In the genomic region with DNA sequence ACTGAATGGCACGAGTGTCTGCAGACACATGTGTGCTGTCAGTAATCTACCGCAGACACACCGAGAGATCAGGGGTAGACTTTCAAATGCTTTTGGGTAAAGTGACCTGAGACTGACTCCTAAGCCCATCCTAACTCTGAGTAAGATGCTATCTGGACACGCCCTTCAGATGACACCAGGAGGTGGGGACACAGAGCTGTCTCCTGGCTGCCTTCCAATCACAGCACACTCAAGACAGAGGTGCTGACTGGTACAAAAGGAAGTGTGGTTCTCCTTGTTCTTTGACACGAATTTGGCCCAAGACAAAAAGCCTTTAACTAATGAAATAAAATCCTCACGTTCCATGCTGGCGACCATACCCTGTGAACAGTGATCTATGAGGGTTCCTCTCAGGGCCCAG, we compare ENCODE assay signal across 24 mouse cellular contexts. TPM values are rescaled to one million over a fixed set of nuclear protein-coding genes. Genes with fewer than 3 reads are reported as not detected.
"Had no signal": no experiment of that assay in that cellular context is flagged by ENCODE, and none has a peak within 500 bp of the region (broad histone marks: within the 10 kb centered on the region; RNA-seq: fewer than 3 reads in every experiment).

No protein-coding gene starts in this region.

- H3K4me3 ChIP-seq: liver, embryonic 15.5 days; lung, embryonic 15.5 days; megakaryocyte, embryonic 14.5 days had no signal

- H3K4me2 ChIP-seq: lung, embryonic 15.5 days; midbrain, embryonic 11.5 days had no signal

- H3K27me3 ChIP-seq: liver, embryonic 15.5 days; lung, embryonic 15.5 days; megakaryocyte, embryonic 14.5 days had no signal

- H3K9me3 ChIP-seq: liver, embryonic 15.5 days; lung, embryonic 15.5 days; megakaryocyte, embryonic 14.5 days had no signal

- DNase-seq: kidney, adult 11 months; kidney, adult 8-10 months; kidney, postnatal 14 days; kidney, postnatal 4 days; layer of hippocampus, adult 9-11 months; lung, postnatal 36 days; midbrain, embryonic 14.5 days; thymus, adult 2 months; thymus, postnatal 14 days had no signal

- H3K4me1 ChIP-seq: lung, embryonic 15.5 days had no signal

- H3K9ac ChIP-seq: liver, embryonic 15.5 days; lung, embryonic 15.5 days had no signal

- H3K27ac ChIP-seq: liver, embryonic 15.5 days; lung, embryonic 15.5 days; stomach, postnatal 0 days had no signal

RNA-seq across cellular contexts. Expression of a gene that starts 28.0 kb away (rescaled TPM):
- total RNA-seq: layer of hippocampus, adult 18-20 months; left cerebral cortex, adult 18-20 months; left cerebral cortex, postnatal 25 days; liver, adult 2 months; midbrain, postnatal 0 days had no signal
- polyA plus RNA-seq: kidney, embryonic 16.5 days; liver, adult 2 months; liver, embryonic 15.5 days; midbrain, embryonic 11.5 days; midbrain, embryonic 14.5 days; midbrain, postnatal 0 days; neural tube, embryonic 11.5 days; neural tube, embryonic 14.5 days; small intestine, adult 2 months; stomach, embryonic 14.5 days; stomach, postnatal 0 days had no signal
